Mouse (Mus musculus) heart, embryonic 12.5 days (tissue): ENCODE data around the gene Zzz3. TPM values are rescaled to one million over a fixed set of nuclear protein-coding genes. Genes with fewer than 3 reads are reported as not detected.

Experiments
- ATAC-seq: fragments of 200-750 bp; cut with Nextera tagmentation; 2 replicates; pipeline ENCODE4 v1.8.0; 2017; ENCODE audit warnings: moderate TSS enrichment, moderate library complexity; ENCODE audit not compliant: insufficient number of reproducible peaks, low FRiP score
- H3K27ac ChIP-seq: fragments of 300-500 bp; sonication (generic); 2 replicates; pipeline ENCODE4 v1.5.1; 2016; ENCODE audit warnings: mild to moderate bottlenecking, moderate library complexity; ENCODE audit not compliant: poor library complexity, severe bottlenecking
- H3K27me3 ChIP-seq: fragments of 300-500 bp; sonication (generic); replicated peaks from 2 replicates; pipeline ENCODE4 v1.6.1; 2016; ENCODE audit warnings: mild to moderate bottlenecking, moderate library complexity
- H3K36me3 ChIP-seq: fragments of 300-500 bp; sonication (generic); 2 replicates; pipeline ENCODE4 v1.6.1; 2016; ENCODE audit warnings: mild to moderate bottlenecking, moderate library complexity
- H3K4me1 ChIP-seq: fragments of 300-500 bp; sonication (generic); replicated peaks from 2 replicates; pipeline ENCODE4 v1.6.1; 2016; ENCODE audit warnings: mild to moderate bottlenecking
- H3K4me2 ChIP-seq: fragments of 300-500 bp; sonication (generic); 2 replicates; pipeline ENCODE4 v1.6.1; 2016; ENCODE audit warnings: mild to moderate bottlenecking, moderate library complexity
- H3K4me3 ChIP-seq: fragments of 300-500 bp; sonication (generic); 2 replicates; pipeline ENCODE4 v1.5.1; 2016; ENCODE audit warnings: mild to moderate bottlenecking
- H3K9ac ChIP-seq: fragments of 300-500 bp; sonication (generic); 2 replicates; pipeline ENCODE4 v1.6.1; 2016; ENCODE audit warnings: mild to moderate bottlenecking, moderate library complexity
- H3K9me3 ChIP-seq: fragments of 300-500 bp; sonication (generic); replicated peaks from 2 replicates; pipeline ENCODE4 v1.6.1; 2016; ENCODE audit warnings: mild to moderate bottlenecking, moderate library complexity
- WGBS: fragments of 180-500 bp; shearing (Covaris S2); methylation state at CpG from one replicate; pipeline ENCODE4 v1.1.7; 2016; 5-methylcytosine and 5-hydroxymethylcytosine counted together
- polyA plus RNA-seq: library from polyadenylated mRNA; unstranded; fragments of >200 nt; fragmentation: Nextera tagmentation; extraction: Ambion mirVana; gene quantifications from 2 replicates; pipeline ENCODE4 v1.2.1, GENCODE M21; 2016

The Zzz3 gene
- 37.4 and 38.8 TPM in 2 replicates for polyA plus RNA-seq

- Histone ChIP-seq H3K4me2 (peak within 1 kb of the TSS; percentile 93), H3K36me3 (peaks cover 17% of the 10 kb centered on the region), H3K9me3 (no peaks in the 10 kb centered on the region), H3K4me1 (peaks cover 32% of the 10 kb centered on the region), H3K4me3 (peak within 1 kb of the TSS; percentile 82), H3K9ac (peak within 1 kb of the TSS; percentile 88), H3K27ac (peak within 1 kb of the TSS; percentile 99), H3K27me3 (no peaks in the 10 kb centered on the region)
- peak; percentile 92 for ATAC-seq
- under 1% methylated on average over 96 of the region's 108 CpGs for WGBS
Measured at GRCm38 (mm10) chr3:152395350-152396277, at the start of gene Zzz3. TSS of gene Zzz3 (plus strand) at chr3:152395473.

- H3K4me2 ChIP-seq = peak within 1 kb of the TSS; percentile 70
- peaks cover 27% of the 10 kb centered on the region for H3K4me1 ChIP-seq
- peak within 1 kb of the TSS; percentile 83 for H3K4me3 ChIP-seq
- peak within 1 kb of the TSS; percentile 67 for H3K27ac ChIP-seq
- 7% methylated on average over 43 of the region's 44 CpGs for WGBS
- H3K9ac ChIP-seq = peak within 1 kb of the TSS; percentile 87
- no peaks in the 10 kb centered on the region for H3K36me3 ChIP-seq
- no peaks in the 10 kb centered on the region for H3K9me3 ChIP-seq
- H3K27me3 ChIP-seq = no peaks in the 10 kb centered on the region
- peak; percentile 96 for ATAC-seq
Measured at GRCm38 (mm10) chr3:152345732-152346632, 49.3 kb upstream of the Zzz3 start, which contains the start of gene Usp33. TSS of gene Usp33 (plus strand) at chr3:152346478.

GRCm38 (mm10) chr3:152346633-152347141, 48.6 kb upstream of the Zzz3 start:
- H3K27ac ChIP-seq = peak overlapping the region; percentile 67

GRCm38 (mm10) chr3:152347227-152347626, 48.0 kb upstream of the Zzz3 start:
- ATAC-seq = no peak
- 44% methylated on average over 3 of the region's 3 CpGs for WGBS
- Histone ChIP-seq H3K9ac (peak overlapping the region; percentile 87), H3K9me3 (no peaks in the 10 kb centered on the region), H3K36me3 (no peaks in the 10 kb centered on the region), H3K4me2 (peak overlapping the region; percentile 70), H3K4me3 (peak overlapping the region; percentile 83), H3K27me3 (no peaks in the 10 kb centered on the region), H3K27ac (no peak overlapping the region), H3K4me1 (peaks cover 28% of the 10 kb centered on the region)

More at GRCm38 (mm10) chr3:152346633-152347141, 48.6 kb upstream of the Zzz3 start:
- no peaks in the 10 kb centered on the region for H3K9me3 ChIP-seq
- 5% methylated on average over 43 of the region's 54 CpGs for WGBS
- peak; percentile 5; the same call in 1 of the 2 replicates for ATAC-seq
- peak overlapping the region; percentile 70 for H3K4me2 ChIP-seq
- no peaks in the 10 kb centered on the region for H3K36me3 ChIP-seq
- H3K4me3 ChIP-seq = peak overlapping the region; percentile 83
- no peaks in the 10 kb centered on the region for H3K27me3 ChIP-seq
- H3K4me1 ChIP-seq = peaks cover 27% of the 10 kb centered on the region
- H3K9ac ChIP-seq = peak overlapping the region; percentile 87

- no peaks in the 10 kb centered on the region for H3K36me3 ChIP-seq
- H3K27me3 ChIP-seq = no peaks in the 10 kb centered on the region
- no peak overlapping the region for H3K9ac ChIP-seq
- 86% methylated on average over 10 of the region's 10 CpGs for WGBS
- H3K4me3 ChIP-seq = no peak overlapping the region
- no peak for ATAC-seq
- no peaks in the 10 kb centered on the region for H3K9me3 ChIP-seq
- H3K27ac ChIP-seq = no peak overlapping the region
- 0 out of 2 replicates have a peak overlapping the region, but pooled peaks have one; percentile 4 for H3K4me2 ChIP-seq
- peaks cover 37% of the 10 kb centered on the region for H3K4me1 ChIP-seq
Measured at GRCm38 (mm10) chr3:152348011-152348830, 47.1 kb upstream of the Zzz3 start.

GRCm38 (mm10) chr3:152350431-152350830, 44.8 kb upstream of the Zzz3 start:
- Histone ChIP-seq H3K9me3 (no peaks in the 10 kb centered on the region), H3K36me3 (no peaks in the 10 kb centered on the region), H3K4me3 (no peak overlapping the region), H3K4me1 (peaks cover 49% of the 10 kb centered on the region), H3K9ac (no peak overlapping the region), H3K27ac (no peak overlapping the region), H3K27me3 (no peaks in the 10 kb centered on the region), H3K4me2 (no peak overlapping the region)
- 74% methylated on average over 3 of the region's 3 CpGs for WGBS
- ATAC-seq = no peak

- no peaks in the 10 kb centered on the region for H3K9me3 ChIP-seq
- no peaks in the 10 kb centered on the region for H3K36me3 ChIP-seq
- H3K27me3 ChIP-seq = no peaks in the 10 kb centered on the region
- WGBS = 83% methylated on average over 5 of the region's 5 CpGs
- no peak overlapping the region for H3K9ac ChIP-seq
- no peak for ATAC-seq
- H3K27ac ChIP-seq = no peak overlapping the region
- H3K4me3 ChIP-seq = no peak overlapping the region
- H3K4me1 ChIP-seq = peaks cover 51% of the 10 kb centered on the region
- no peak overlapping the region for H3K4me2 ChIP-seq
Measured at GRCm38 (mm10) chr3:152350966-152351365, 44.3 kb upstream of the Zzz3 start.

GRCm38 (mm10) chr3:152352289-152352688, 43.0 kb upstream of the Zzz3 start:
- Histone ChIP-seq H3K4me2 (no peak overlapping the region), H3K36me3 (no peaks in the 10 kb centered on the region), H3K9me3 (no peaks in the 10 kb centered on the region), H3K27ac (no peak overlapping the region), H3K9ac (no peak overlapping the region), H3K27me3 (no peaks in the 10 kb centered on the region), H3K4me1 (peaks cover 54% of the 10 kb centered on the region), H3K4me3 (no peak overlapping the region)
- WGBS = 77% methylated on average over 4 of the region's 4 CpGs
- ATAC-seq = no peak

GRCm38 (mm10) chr3:152353434-152354177, 41.7 kb upstream of the Zzz3 start:
- Histone ChIP-seq H3K27ac (no peak overlapping the region), H3K4me3 (no peak overlapping the region), H3K9ac (no peak overlapping the region), H3K4me2 (no peak overlapping the region), H3K27me3 (no peaks in the 10 kb centered on the region), H3K9me3 (no peaks in the 10 kb centered on the region), H3K4me1 (peaks cover 47% of the 10 kb centered on the region), H3K36me3 (peaks cover 2% of the 10 kb centered on the region)
- ATAC-seq = no peak
- WGBS = 75% methylated on average over 10 of the region's 10 CpGs

GRCm38 (mm10) chr3:152355361-152355760, 39.9 kb upstream of the Zzz3 start:
- peak; percentile 91 for ATAC-seq
- 43% methylated on average over 5 of the region's 5 CpGs for WGBS
- Histone ChIP-seq H3K36me3 (peaks cover 16% of the 10 kb centered on the region), H3K27me3 (no peaks in the 10 kb centered on the region), H3K9ac (no peak overlapping the region), H3K4me3 (no peak overlapping the region), H3K4me1 (peaks cover 34% of the 10 kb centered on the region), H3K27ac (no peak overlapping the region), H3K4me2 (no peak overlapping the region), H3K9me3 (no peaks in the 10 kb centered on the region)
